Mouse (Mus musculus) A20 (cell line): ENCODE data around the gene Snx29.

Experiments
- DNase-seq: peaks from one replicate; pipeline ENCODE4 v3.0.0-alpha.2; 2011; ENCODE audit warnings: low read depth, low spot score

Snx29 gene

GRCm38 (mm10) chr16:11774321-11774720 is 451.6 kb downstream of the Snx29 start:
- no peak for DNase-seq

- DNase-seq = no peak
Observed at GRCm38 (mm10) chr16:11776528-11776927, 453.8 kb downstream of the Snx29 start.

- no peak for DNase-seq
Observed at GRCm38 (mm10) chr16:11778191-11778590, 455.5 kb downstream of the Snx29 start.

GRCm38 (mm10) chr16:11778715-11779460 is 456.2 kb downstream of the Snx29 start:
- no peak for DNase-seq

GRCm38 (mm10) chr16:11782082-11782481 is 459.4 kb downstream of the Snx29 start:
- DNase-seq = no peak

GRCm38 (mm10) chr16:11783337-11783736 is 460.6 kb downstream of the Snx29 start:
- no peak for DNase-seq

GRCm38 (mm10) chr16:11784354-11784753 is 461.6 kb downstream of the Snx29 start:
- DNase-seq = no peak

GRCm38 (mm10) chr16:11785806-11786205 is 463.1 kb downstream of the Snx29 start:
- no peak for DNase-seq

GRCm38 (mm10) chr16:11790476-11790875 is 467.8 kb downstream of the Snx29 start:
- DNase-seq = no peak

GRCm38 (mm10) chr16:11793391-11793790 is 470.7 kb downstream of the Snx29 start:
- DNase-seq = no peak

- no peak for DNase-seq
Observed at GRCm38 (mm10) chr16:11794628-11795027, 471.9 kb downstream of the Snx29 start.

- DNase-seq = no peak
Observed at GRCm38 (mm10) chr16:11795758-11796460, 473.2 kb downstream of the Snx29 start.

- no peak for DNase-seq
Observed at GRCm38 (mm10) chr16:11801960-11802539, 479.3 kb downstream of the Snx29 start.
